Mouse (Mus musculus) intestine, embryonic 14.5 days (tissue): ENCODE data around the gene Pdia2. TPM values are rescaled to one million over a fixed set of nuclear protein-coding genes. Genes with fewer than 3 reads are reported as not detected.

Source experiments
- ATAC-seq: fragments of 200-750 bp; cut with Nextera tagmentation; replicated peaks from 2 replicates; pipeline ENCODE4 v1.8.0; 2017; ENCODE audit warnings: low read depth, moderate number of reproducible peaks, moderate TSS enrichment, moderate library complexity; ENCODE audit not compliant: low FRiP score, low TSS enrichment
- DNase-seq: peaks from one replicate; pipeline ENCODE4 v3.0.0-alpha.2; 2018; ENCODE audit warnings: low spot score
- H3K27ac ChIP-seq: fragments of 300-500 bp; sonication (generic); 2 replicates; pipeline ENCODE4 v1.5.1; 2014; ENCODE audit warnings: low read depth, mild to moderate bottlenecking, control low read depth
- H3K27me3 ChIP-seq: fragments of 300-500 bp; sonication (generic); replicated peaks from 2 replicates; pipeline ENCODE4 v1.6.1; 2014; ENCODE audit warnings: low read length, control low read depth; ENCODE audit not compliant: control insufficient read depth, insufficient read depth
- H3K36me3 ChIP-seq: fragments of 300-500 bp; sonication (generic); 2 replicates; pipeline ENCODE4 v1.6.1; 2014; ENCODE audit warnings: low read length, control low read depth; ENCODE audit not compliant: control insufficient read depth, insufficient read depth
- H3K4me1 ChIP-seq: fragments of 300-500 bp; sonication (generic); replicated peaks from 2 replicates; pipeline ENCODE4 v1.6.1; 2014; ENCODE audit warnings: low read length, control low read depth, mixed read lengths; ENCODE audit not compliant: control insufficient read depth, insufficient read depth
- H3K4me2 ChIP-seq: fragments of 300-500 bp; sonication (generic); 2 replicates; pipeline ENCODE4 v1.6.1; 2014; ENCODE audit warnings: low read length
- H3K4me3 ChIP-seq: fragments of 300-500 bp; sonication (generic); 2 replicates; pipeline ENCODE4 v1.5.1; 2014; ENCODE audit warnings: low read depth, low read length, control low read depth, mixed read lengths
- H3K9ac ChIP-seq: fragments of 300-500 bp; sonication (generic); 2 replicates; pipeline ENCODE4 v1.6.1; 2014; ENCODE audit warnings: mild to moderate bottlenecking, low read length
- H3K9me3 ChIP-seq: fragments of 300-500 bp; sonication (generic); 2 replicates; pipeline ENCODE4 v1.6.1; 2016; ENCODE audit warnings: low read length, control low read depth; ENCODE audit not compliant: control insufficient read depth
- WGBS: fragments of 180-500 bp; shearing (Covaris S2); extraction: QIAGEN DNeasy Blood & Tissue Kit; methylation state at CpG from one replicate; pipeline ENCODE4 v1.1.7; 2014; 5-methylcytosine and 5-hydroxymethylcytosine counted together
- polyA plus RNA-seq: library from polyadenylated mRNA; unstranded; fragments of >200 nt; fragmentation: Nextera tagmentation; extraction: Ambion mirVana; gene quantifications from 2 replicates; pipeline ENCODE4 v1.2.1, GENCODE M21; 2014

The Pdia2 gene
- polyA plus RNA-seq, result 0.47 and 3.7 TPM in 2 replicates

GRCm38 (mm10) chr17:26198892-26199291 lies at the start of gene Pdia2:
Gene Pdia2, minus strand, starts transcription at chr17:26199087.
- peaks cover 42% of the 10 kb centered on the region for H3K36me3 ChIP-seq
- H3K4me1 ChIP-seq, result no peaks in the 10 kb centered on the region; the same call in 1 of the 2 replicates
- WGBS, result 79% methylated on average over 4 of the region's 4 CpGs
- H3K4me2 ChIP-seq, result no peak within 1 kb of the TSS
- ATAC-seq, result no peak
- H3K27ac ChIP-seq, result no peak within 1 kb of the TSS
- DNase-seq, result no peak
- peaks cover 46% of the 10 kb centered on the region for H3K27me3 ChIP-seq
- H3K4me3 ChIP-seq, result no peak within 1 kb of the TSS
- H3K9ac ChIP-seq, result no peak within 1 kb of the TSS
- no peaks in the 10 kb centered on the region for H3K9me3 ChIP-seq

DNA sequence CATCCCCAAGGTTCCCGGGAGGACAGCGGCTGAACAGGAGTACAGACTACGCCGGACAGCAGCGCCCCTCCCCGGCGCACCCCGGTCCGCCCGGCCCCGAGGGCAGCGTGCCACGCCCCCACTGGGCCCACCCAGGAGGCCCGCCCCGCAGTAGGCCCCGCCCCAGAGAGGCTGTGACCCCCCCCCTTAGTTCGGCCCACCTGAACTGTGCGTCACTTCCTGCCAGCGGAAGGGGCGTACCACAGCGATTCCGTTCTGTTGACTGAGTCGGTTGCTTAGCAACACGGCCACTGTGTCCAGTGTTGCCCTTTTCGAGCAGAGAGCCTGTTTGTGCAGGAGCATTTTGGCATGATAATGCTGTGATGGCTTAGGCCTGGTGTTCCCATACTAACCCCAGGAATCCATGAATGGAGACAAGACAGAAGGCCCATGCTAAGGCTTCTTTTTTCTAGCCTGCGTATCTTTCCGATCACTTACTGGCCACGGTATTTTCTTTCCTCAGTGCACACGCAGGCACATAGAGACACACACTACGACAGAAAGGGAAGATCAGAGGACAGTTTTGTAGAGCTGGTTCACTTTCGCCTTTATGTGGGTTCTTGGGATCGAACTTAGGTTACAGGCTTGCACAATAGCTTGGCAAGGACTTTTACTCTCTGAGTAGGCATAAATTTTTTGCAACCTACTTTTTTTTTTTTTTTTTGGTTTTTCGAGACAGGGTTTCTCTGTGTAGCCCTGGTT lies 45.4 kb upstream of the Pdia2 start, which contains the start of gene Fam234a:
TSS of gene Fam234a (minus strand) at position 142 of the 741 bp plus-strand sequence.
- DNase-seq, result peak; percentile 97
- 8% methylated on average over 33 of the region's 33 CpGs for WGBS
- Histone ChIP-seq H3K4me2 (peak within 1 kb of the TSS; percentile 72), H3K27me3 (no peaks in the 10 kb centered on the region), H3K36me3 (no peaks in the 10 kb centered on the region), H3K4me1 (peaks cover 8% of the 10 kb centered on the region; the same call in 1 of the 2 replicates), H3K9ac (peak within 1 kb of the TSS; percentile 60), H3K4me3 (peak within 1 kb of the TSS; percentile 66), H3K27ac (peak within 1 kb of the TSS; percentile 89), H3K9me3 (no peaks in the 10 kb centered on the region)
- peak; percentile 96 for ATAC-seq

GRCm38 (mm10) chr17:26243471-26244100 lies 44.7 kb upstream of the Pdia2 start:
- 1% methylated on average over 32 of the region's 32 CpGs for WGBS
- peak overlapping the region; percentile 72 for H3K4me2 ChIP-seq
- H3K4me3 ChIP-seq, result peak overlapping the region; percentile 66
- H3K27ac ChIP-seq, result peak overlapping the region; percentile 66
- peaks cover 8% of the 10 kb centered on the region; the same call in 1 of the 2 replicates for H3K4me1 ChIP-seq
- DNase-seq (no peak), ATAC-seq (peak; percentile 84)
- no peaks in the 10 kb centered on the region for H3K36me3 ChIP-seq
- H3K27me3 ChIP-seq, result no peaks in the 10 kb centered on the region
- H3K9ac ChIP-seq, result peak overlapping the region; percentile 60
- no peaks in the 10 kb centered on the region for H3K9me3 ChIP-seq

GRCm38 (mm10) chr17:26240990-26241389 lies 42.1 kb upstream of the Pdia2 start:
- no peak for ATAC-seq
- Histone ChIP-seq H3K9me3 (no peaks in the 10 kb centered on the region), H3K9ac (no peak overlapping the region), H3K36me3 (no peaks in the 10 kb centered on the region), H3K4me3 (no peak overlapping the region), H3K4me2 (no peak overlapping the region), H3K4me1 (peaks cover 14% of the 10 kb centered on the region; the same call in 1 of the 2 replicates), H3K27me3 (no peaks in the 10 kb centered on the region), H3K27ac (no peak overlapping the region)
- DNase-seq, result no peak
- 69% methylated on average over 6 of the region's 6 CpGs for WGBS

- H3K27ac ChIP-seq, result no peak overlapping the region
Measured at GRCm38 (mm10) chr17:26240120-26240790, 41.4 kb upstream of the Pdia2 start.

DNA sequence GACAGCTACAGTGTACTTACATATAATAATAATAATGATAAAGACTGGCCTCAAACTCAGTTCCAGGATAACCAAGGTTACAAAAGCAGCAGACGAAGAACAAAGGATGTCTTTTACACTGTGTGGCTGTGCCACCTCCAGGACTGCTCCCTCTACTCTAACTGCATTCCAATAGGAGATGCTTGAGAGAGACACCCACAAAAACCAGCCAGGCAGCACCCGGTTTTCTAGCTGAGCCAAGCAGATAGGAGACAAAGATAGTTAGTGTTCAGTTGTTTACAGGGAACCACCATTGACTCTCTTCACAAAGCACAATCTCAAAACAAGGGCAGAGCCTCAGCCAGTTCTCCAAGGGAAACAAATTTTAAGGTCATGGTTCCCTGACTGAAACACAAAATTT lies 40.7 kb upstream of the Pdia2 start:
- Histone ChIP-seq H3K27ac (no peak overlapping the region), H3K36me3 (no peaks in the 10 kb centered on the region), H3K4me1 (peaks cover 14% of the 10 kb centered on the region; the same call in 1 of the 2 replicates), H3K4me3 (no peak overlapping the region), H3K9ac (no peak overlapping the region), H3K9me3 (no peaks in the 10 kb centered on the region), H3K27me3 (no peaks in the 10 kb centered on the region), H3K4me2 (no peak overlapping the region)
- ATAC-seq, result no peak
- no peak for DNase-seq
- WGBS, result 66% methylated on average over 2 of the region's 2 CpGs

More at GRCm38 (mm10) chr17:26240120-26240790, 41.4 kb upstream of the Pdia2 start:
- Histone ChIP-seq H3K4me2 (no peak overlapping the region), H3K4me1 (peaks cover 14% of the 10 kb centered on the region; the same call in 1 of the 2 replicates), H3K9me3 (no peaks in the 10 kb centered on the region), H3K4me3 (no peak overlapping the region), H3K9ac (no peak overlapping the region), H3K36me3 (no peaks in the 10 kb centered on the region), H3K27me3 (no peaks in the 10 kb centered on the region)
- 70% methylated on average over 6 of the region's 6 CpGs for WGBS
- ATAC-seq, result no peak
- no peak for DNase-seq

DNA sequence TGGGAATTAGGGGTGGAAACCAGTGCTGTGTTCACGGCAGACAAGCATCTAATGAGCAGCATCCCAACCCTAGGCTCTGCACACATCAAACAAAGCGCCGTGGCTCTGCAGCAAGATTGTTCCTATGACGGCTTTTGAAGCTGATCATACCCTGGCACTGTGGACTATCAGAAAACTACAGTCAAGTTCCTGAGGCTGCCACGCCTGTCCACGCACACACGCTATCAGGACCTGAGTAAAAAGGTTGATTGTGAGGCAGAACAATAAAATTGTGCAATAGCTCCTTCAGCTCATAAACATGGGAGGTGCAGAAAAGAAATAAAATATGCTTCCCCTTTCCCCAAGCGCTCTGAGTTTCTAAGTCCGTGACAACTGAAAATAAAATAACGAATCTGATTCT lies 38.8 kb upstream of the Pdia2 start:
- ATAC-seq (peak; percentile 67), DNase-seq (no peak)
- Histone ChIP-seq H3K9me3 (no peaks in the 10 kb centered on the region), H3K4me2 (no peak overlapping the region), H3K4me1 (peaks cover 9% of the 10 kb centered on the region; the same call in 1 of the 2 replicates), H3K27ac (peak overlapping the region; percentile 16; the same call in 1 of the 2 replicates), H3K4me3 (no peak overlapping the region), H3K9ac (no peak overlapping the region), H3K36me3 (no peaks in the 10 kb centered on the region), H3K27me3 (no peaks in the 10 kb centered on the region)
- WGBS, result 69% methylated on average over 10 of the region's 10 CpGs

GRCm38 (mm10) chr17:26235077-26235815 lies 36.4 kb upstream of the Pdia2 start:
- no peak overlapping the region for H3K9ac ChIP-seq
- no peak overlapping the region for H3K4me3 ChIP-seq
- DNase-seq (no peak), ATAC-seq (no peak)
- no peaks in the 10 kb centered on the region for H3K9me3 ChIP-seq
- peak overlapping the region; percentile 6; the same call in 1 of the 2 replicates for H3K4me2 ChIP-seq
- no peaks in the 10 kb centered on the region for H3K36me3 ChIP-seq
- peak overlapping the region; percentile 55 for H3K27ac ChIP-seq
- WGBS, result 57% methylated on average over 13 of the region's 13 CpGs
- H3K27me3 ChIP-seq, result no peaks in the 10 kb centered on the region
- peaks cover 6% of the 10 kb centered on the region; the same call in 1 of the 2 replicates for H3K4me1 ChIP-seq
